Mouse (Mus musculus): ENCODE measurements around the gene Cd247.

DNA sequence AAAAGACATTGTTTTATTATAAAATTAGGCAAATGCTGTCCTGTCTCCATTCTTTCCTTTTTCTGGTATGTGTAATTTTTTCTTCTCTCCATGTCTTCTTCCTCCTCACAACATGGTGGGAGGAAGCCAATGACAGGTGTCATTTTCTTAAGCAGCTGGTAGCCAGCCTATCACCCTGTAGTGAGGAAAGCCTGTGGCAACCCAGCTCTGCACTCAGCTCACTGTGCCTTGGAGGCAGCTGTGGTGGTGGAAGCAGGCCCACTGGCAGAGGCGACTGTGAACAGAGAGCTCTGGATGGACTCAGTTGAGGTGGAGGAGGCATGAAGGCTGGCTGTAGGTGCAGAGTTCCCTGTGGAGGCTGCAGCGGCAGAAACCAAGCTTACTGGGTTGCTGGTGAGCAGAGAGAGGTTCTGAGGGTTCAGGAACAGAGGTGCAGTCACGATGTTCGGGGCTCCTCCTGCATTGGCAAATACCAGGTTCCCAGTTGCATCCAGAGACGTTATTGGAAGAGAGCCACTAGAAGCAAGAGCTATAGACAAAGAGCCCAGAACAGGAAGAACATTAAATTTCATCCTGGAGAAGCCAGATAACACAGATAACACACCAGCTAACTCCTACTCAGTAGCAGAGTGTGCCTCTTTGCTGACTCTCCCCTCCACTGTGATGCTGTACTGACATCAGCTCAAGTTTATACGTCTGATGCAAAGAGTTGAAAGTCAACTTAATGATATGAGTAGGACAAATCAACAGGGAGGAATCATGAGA, 87.2 kb downstream of the Cd247 start:
- no peak for TF ChIP-seq USF1 (IDR thresholded peaks at IDR 0.05; ENCODE audit: low read depth)
- no peak for TF ChIP-seq MYOG (IDR thresholded peaks at IDR 0.05; ENCODE audit: control insufficient read depth, extremely low read depth, insufficient read length)
- no peak for TF ChIP-seq CTCF (IDR thresholded peaks at IDR 0.05; ENCODE audit: control insufficient read depth, insufficient read depth, insufficient read length)
